Mouse (Mus musculus): ENCODE results near the gene Pcdh20.

- TF ChIP-seq POLR2A (IDR thresholded peaks at IDR 0.05; ENCODE audit: extremely low read depth, insufficient read depth, low read length), result no peak
- TF ChIP-seq CTCF (IDR thresholded peaks at IDR 0.05; ENCODE audit: low read depth, low read length), result no peak
Measured at GRCm38 (mm10) chr14:88462944-88463343, 8.3 kb downstream of the Pcdh20 start.
